Mouse (Mus musculus) spleen, adult 12 weeks (tissue): ENCODE measurements around the gene Sh2b2.

Experiments used
- DNase-seq: peaks from one replicate; pipeline ENCODE4 v3.0.0; 2022; ENCODE audit warnings: low spot score

Sh2b2 gene

DNA sequence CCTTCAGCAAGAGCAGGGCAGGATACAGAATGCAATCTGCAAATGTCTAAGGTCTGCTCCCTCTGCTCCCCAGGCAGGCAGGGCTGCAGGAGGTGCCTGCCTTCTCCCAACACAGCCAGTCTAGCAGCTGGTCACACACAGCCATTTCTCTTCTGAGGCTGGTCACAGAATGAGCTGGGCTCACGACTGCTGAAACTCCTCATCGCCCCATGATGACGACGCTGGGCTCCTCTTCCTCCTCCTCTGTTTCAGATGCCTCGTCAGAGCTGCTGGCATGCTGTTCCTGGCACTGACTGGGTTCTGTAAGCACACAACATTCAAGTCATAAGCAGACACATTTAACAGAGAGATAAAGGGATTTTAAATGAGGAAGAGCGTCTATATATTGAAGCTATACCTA is 65.2 kb downstream of the Sh2b2 start:
- DNase-seq, result no peak

DNA sequence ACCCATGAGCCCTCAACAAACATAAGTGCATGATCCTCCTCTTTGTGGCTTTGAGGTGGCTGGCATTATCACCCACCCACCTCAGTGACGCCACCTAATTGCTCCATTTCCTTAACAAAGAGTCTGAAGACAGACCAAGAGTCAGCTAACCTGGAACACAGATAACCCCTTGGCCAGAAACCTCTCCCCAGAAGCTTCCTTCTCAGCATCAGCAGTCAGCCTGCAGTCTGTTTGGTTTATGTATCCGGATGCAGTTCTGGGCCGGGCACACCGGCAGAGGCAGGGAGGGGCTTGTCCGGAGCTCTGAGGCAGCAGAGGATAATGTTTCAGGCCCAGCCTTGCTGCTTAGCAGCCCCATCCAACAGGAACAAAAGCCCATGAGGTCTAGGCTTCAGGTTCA is 66.8 kb downstream of the Sh2b2 start:
- DNase-seq, result no peak

DNA sequence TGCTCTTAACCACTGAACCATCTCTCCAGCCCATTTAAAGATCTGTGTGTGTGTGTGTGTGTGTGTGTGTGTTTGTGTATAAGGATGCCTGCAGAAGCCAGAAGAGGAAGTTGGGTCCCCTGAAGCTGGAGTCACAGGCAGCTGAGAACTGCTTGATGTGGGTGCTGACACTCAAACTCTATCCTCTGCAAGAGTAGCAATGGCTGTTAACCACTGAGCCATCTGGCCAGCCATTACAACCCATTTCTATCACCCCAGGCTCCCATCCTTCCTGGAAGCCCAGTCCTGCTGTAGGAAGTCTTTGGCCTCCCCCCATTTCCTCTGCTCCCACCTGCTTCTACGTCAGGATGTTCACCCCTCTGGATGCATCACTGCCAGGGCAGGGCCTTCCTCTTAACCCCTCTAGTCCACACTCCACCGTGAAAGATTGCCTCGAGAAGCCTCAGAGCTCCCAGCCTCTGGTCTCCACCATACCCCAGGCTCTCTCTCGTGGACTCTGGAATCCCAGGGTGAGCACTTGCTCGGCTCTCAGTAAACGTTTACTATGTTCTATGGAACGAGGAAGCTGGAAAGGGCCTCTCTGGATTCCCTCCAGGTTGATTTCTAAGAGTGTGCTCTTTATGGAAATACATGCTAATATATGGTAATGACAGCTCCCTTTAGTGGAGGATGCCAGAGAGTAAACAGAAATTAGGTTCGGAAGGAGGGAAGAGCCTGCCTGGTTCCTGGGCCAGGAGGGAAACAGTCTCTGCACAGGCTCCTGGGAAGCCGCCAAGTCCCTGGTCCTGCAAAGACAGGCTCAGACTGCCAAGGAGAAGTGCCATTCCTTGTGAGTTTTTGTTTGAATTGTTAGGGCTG is 72.5 kb downstream of the Sh2b2 start:
- no peak for DNase-seq

DNA sequence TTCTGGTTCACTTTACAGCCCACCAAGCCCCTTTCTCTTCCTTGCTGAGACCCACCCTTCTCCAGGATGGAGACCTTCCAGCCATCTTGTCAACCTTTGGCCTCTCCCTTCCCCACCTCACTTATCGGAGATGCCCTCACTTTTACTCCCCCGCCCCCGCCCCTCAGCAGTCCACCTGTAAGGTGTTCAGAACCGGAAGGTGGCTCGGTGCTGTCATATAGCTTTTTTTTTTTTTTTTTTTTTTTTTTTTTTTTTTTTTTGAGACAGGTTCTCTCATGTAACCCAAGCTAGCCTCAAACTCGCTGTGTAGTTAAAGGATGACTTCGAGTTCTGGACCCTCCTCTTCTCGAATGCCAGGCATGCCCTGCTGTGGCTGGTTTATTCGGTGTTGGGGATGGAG is 73.4 kb downstream of the Sh2b2 start:
- no peak for DNase-seq

DNA sequence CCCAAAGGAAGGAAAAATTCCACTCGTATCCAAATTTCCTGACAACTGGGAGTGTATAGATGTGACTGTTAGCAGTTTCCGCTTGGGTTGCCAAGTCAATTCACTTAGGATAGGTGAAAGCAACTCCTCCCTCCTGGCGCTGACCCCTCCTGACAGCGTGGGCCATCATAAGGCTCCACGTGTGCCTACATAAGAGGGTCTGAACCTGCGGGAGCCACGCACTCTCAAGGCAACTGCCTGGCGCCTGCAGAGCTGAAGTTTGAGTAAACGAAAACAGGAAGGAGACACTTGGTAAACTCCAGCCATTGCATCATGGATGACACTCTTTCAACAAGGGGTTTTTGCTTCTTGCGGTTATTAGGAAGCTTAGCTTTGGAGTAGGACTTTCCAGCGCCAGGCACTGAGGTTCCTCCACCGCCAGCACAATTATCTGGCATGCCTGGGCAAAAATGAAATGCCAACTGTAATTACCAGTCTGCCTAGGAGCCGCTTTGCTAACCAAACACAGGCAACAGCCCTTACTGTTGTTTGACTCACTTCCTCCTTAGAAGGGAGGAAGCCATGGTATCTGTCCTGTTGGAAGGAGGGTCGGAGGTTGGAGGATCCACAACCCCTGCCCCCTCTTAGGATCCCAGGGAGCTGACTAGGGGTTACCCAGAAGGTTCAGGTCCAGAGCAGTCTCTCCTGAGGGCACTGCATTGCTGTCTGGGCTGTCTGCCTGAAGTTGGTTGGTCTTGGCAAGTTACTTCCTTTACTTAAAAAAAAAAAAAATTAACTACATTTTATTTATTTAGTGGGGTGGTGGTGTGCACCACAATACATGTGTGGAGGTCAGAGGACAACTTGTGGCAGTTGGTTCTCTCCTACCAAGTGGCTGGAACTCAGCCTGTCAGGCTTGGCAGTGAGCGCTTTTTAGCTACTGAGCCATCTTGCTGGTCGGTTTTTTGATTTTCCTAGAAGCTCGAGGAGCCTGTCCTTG is 74.7 kb downstream of the Sh2b2 start:
- no peak for DNase-seq

DNA sequence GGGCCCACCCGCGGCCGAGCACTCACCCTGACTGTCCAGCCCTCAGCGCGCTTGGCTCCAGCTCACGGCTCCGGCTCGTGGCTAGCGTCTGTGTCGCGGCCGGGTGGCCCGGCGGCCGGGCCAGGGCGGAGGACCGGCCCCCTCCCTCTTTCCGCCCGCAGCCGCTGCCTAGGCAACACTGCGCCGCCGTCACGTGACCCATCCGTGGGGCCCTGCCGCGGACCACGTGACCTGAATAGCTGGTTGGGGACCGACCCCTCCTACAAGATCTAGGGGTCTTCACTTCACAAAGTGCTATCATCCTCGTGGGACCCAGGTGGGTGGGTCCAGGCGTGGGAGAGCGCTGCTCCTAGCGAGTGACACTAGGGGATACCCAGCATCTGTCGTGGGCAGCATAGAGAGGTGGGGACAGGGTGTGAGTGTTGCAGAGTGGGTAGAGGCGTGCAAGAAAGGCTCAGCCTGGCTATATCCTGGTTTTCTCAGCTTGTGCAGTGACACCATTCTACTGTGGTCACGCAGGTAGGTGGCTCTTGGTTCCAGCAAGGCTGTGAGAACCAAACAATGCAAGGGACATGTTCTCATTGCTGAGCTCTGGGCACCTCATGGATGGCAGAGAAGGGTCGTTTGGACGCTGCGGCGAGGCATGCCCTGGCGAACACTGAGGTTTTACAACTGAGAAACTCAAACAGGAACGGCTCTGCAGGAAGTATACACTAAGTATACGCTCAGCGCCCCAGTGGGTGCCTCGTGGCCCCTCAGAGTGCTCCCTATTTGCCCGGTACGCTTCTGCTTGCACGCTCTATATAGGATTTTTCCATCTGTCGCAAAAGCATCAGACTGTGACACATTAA is 75.6 kb downstream of the Sh2b2 start, which contains the start of gene Orai2:
TSS of gene Orai2 (minus strand) at position 202 of the 851 bp plus-strand sequence.
- DNase-seq, result peak; percentile 66

DNA sequence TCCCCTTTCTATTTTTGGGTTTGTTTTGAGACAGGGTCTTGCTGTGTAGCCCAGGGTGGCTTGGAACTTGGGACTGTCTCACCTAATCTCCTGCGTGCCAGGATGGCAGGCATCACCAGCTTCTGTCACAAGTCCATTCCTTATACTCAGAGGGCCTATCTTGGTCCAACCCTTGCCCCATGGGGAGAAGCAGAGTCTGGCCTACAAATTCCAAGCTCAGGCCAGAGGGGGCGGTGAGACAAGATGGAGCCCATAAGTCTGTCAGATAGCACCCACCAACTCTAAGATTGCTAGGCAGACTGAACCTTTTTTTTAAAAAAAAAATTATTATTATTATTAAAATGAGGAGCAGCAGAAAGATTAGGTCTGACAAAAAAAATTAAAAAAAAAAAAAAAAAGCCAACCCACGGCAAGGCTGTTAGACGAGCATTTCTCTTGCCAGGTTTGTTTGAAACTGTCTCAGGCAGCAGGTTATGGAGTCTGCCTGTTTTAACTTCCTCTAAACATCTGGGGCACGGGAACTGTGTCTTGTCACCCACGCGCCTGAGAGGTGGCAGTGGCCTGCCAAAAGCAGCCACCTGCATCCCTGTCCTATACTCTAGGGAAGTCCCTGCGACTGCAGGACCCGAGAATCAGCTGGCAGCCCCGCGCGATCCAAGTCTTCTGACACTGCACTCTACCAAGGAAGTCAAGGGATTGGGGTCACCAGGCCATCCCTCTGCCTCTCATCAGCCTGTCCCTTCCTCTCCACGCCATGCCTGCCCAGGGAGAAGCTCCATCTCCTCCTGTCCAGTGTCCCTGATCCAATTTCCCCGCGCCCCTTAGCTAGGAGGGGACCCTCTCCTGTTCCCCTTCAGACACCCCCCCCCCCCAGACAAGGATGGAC is 76.5 kb downstream of the Sh2b2 start:
- DNase-seq, result peak; percentile 36
